28 mouse cellular contexts compared by ENCODE assay signal in the genomic region with DNA sequence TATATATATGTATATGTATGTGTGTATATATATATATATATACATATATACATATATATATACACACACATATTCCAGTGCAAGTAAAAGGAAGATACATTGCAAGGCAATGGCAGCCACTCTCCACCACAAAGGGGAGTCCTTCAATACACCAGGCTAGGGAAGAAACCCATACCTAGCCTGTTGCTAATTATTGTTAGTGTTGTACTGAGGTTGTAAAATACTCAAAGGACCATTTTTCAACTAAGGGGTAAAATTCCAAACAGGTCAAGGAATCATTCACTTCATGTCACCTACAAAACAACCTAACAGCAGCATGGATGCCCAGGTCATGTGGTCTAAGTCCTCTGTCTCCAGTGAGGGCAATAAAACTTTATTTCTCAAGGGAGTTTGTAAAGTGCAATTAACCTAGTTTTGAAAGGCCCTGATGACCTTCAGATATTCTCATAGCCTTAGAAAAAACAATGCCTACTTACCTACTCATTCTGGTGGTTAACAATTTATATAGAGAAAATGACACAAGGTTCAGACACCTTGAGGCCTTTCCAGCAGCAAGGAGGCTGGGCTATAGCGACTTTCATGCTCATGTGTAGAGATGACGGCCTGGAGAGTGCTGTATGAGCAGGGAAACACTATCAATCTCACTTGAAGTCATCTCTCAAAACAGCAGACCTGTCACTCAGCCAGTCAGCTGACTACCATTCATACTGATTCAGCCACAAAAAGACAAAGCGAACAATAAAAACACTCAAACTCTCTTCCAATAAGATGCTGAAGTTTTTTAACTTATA. TPM values are rescaled to one million over a fixed set of nuclear protein-coding genes. Genes with fewer than 3 reads are reported as not detected.
DNase-seq lines count a peak whose midpoint lies in the region; ATAC-seq and TF ChIP-seq lines count a peak whose summit lies in the region.
"Had no signal": no experiment of that assay in that cellular context is flagged by ENCODE, and none has a peak within 500 bp of the region (broad histone marks: within the 10 kb centered on the region; RNA-seq: fewer than 3 reads in every experiment).

No protein-coding gene starts in this region.

- ATAC-seq in midbrain, embryonic 11.5 days (ENCODE audit: low FRiP score): no peak
- no peak for ATAC-seq in midbrain, postnatal 0 days (ENCODE audit: low FRiP score)
- ATAC-seq: activated CD4-positive, CD25-positive, alpha-beta regulatory T cell, adult 4 months; forebrain, embryonic 13.5 days; forebrain, embryonic 16.5 days; hindbrain, embryonic 16.5 days had no signal

- no peaks in the 10 kb centered on the region for H3K27me3 ChIP-seq in midbrain, embryonic 11.5 days (ENCODE audit: control insufficient read depth, insufficient read depth, low read length)
- H3K27me3 ChIP-seq in midbrain, postnatal 0 days (ENCODE audit: insufficient read depth, low read length): no peaks in the 10 kb centered on the region
- H3K27me3 ChIP-seq: embryonic facial prominence, embryonic 13.5 days; forebrain, embryonic 13.5 days; hindbrain, embryonic 13.5 days had no signal

- intact Hi-C loops in heart, postnatal 10 days (cut with DNase I): loop anchor here (5.0 kb wide), 1 partner anchor 222 kb away; no protein-coding TSS in a partner anchor

- no peaks in the 10 kb centered on the region for H3K9me3 ChIP-seq in midbrain, embryonic 11.5 days (ENCODE audit: control insufficient read depth, low read length)
- no peaks in the 10 kb centered on the region for H3K9me3 ChIP-seq in midbrain, postnatal 0 days (ENCODE audit: low read length)
- H3K9me3 ChIP-seq: embryonic facial prominence, embryonic 10.5 days; embryonic facial prominence, embryonic 13.5 days; forebrain, embryonic 10.5 days; forebrain, embryonic 13.5 days; hindbrain, embryonic 10.5 days; hindbrain, embryonic 13.5 days had no signal

- no peak for TF ChIP-seq CTCF in midbrain, postnatal 0 days (IDR thresholded peaks at IDR 0.05)

- H3K4me3 ChIP-seq in midbrain, embryonic 11.5 days (ENCODE audit: low read depth, low read length): no peak overlapping the region
- no peak overlapping the region for H3K4me3 ChIP-seq in midbrain, postnatal 0 days (ENCODE audit: low read depth, low read length)
- H3K4me3 ChIP-seq: embryonic facial prominence, embryonic 10.5 days; embryonic facial prominence, embryonic 13.5 days; erythroblast, embryonic 14.5 days; forebrain, embryonic 10.5 days; forebrain, embryonic 13.5 days; hindbrain, embryonic 10.5 days; hindbrain, embryonic 13.5 days had no signal

- DNase-seq in heart, adult 11 months: peak; percentile 36
- no peak for DNase-seq in heart, postnatal 10 days
- peak; percentile 77 for DNase-seq in midbrain, embryonic 11.5 days (ENCODE audit: low spot score, missing footprints)
- no peak for DNase-seq in midbrain, postnatal 0 days (ENCODE audit: low spot score)
- DNase-seq in large intestine, adult 2 months (ENCODE audit: low read depth, low spot score): peak; percentile 36
- DNase-seq in thymus, postnatal 0 days (ENCODE audit: low spot score): no peak
- DNase-seq: adrenal gland, adult 8-10 months; adrenal gland, postnatal 25 days; cerebellum, adult 11-12 months; cerebellum, adult 8-10 months; cerebellum, postnatal 10 days; cerebellum, postnatal 36 days; embryo, embryonic 11 days; gastrocnemius, postnatal 10 days; gastrocnemius, postnatal 36 days; heart, postnatal 36 days had no signal

- H3K4me2 ChIP-seq in midbrain, embryonic 11.5 days: no peak overlapping the region
- no peak overlapping the region for H3K4me2 ChIP-seq in midbrain, postnatal 0 days (ENCODE audit: low read depth, low read length, poor library complexity, severe bottlenecking)
- H3K4me2 ChIP-seq: embryonic facial prominence, embryonic 13.5 days; forebrain, embryonic 13.5 days; heart, embryonic 11.5 days; hindbrain, embryonic 13.5 days had no signal

- no peak overlapping the region for H3K9ac ChIP-seq in midbrain, embryonic 11.5 days (ENCODE audit: low read length)
- H3K9ac ChIP-seq in midbrain, postnatal 0 days (replicated peaks; ENCODE audit: low read length, poor library complexity, severe bottlenecking): no peak overlapping the region
- H3K9ac ChIP-seq: embryonic facial prominence, embryonic 13.5 days; forebrain, embryonic 13.5 days; hindbrain, embryonic 13.5 days had no signal

- H3K36me3 ChIP-seq in midbrain, embryonic 11.5 days (ENCODE audit: control insufficient read depth, insufficient read depth, low read length): no peaks in the 10 kb centered on the region
- H3K36me3 ChIP-seq in midbrain, postnatal 0 days (ENCODE audit: insufficient read depth, low read length): no peaks in the 10 kb centered on the region
- H3K36me3 ChIP-seq: embryonic facial prominence, embryonic 10.5 days; embryonic facial prominence, embryonic 13.5 days; forebrain, embryonic 10.5 days; hindbrain, embryonic 10.5 days; hindbrain, embryonic 13.5 days had no signal

- H3K27ac ChIP-seq in midbrain, embryonic 11.5 days (ENCODE audit: low read depth, low read length): no peak overlapping the region
- H3K27ac ChIP-seq in midbrain, postnatal 0 days (ENCODE audit: low read depth, low read length): no peak overlapping the region
- H3K27ac ChIP-seq: embryonic facial prominence, embryonic 10.5 days; embryonic facial prominence, embryonic 13.5 days; forebrain, embryonic 10.5 days; forebrain, embryonic 13.5 days; hindbrain, embryonic 10.5 days; hindbrain, embryonic 13.5 days had no signal

- H3K4me1 ChIP-seq in midbrain, embryonic 11.5 days (ENCODE audit: control insufficient read depth, insufficient read depth, low read length): peaks cover 6% of the 10 kb centered on the region; the same call in 1 of the 2 replicates
- H3K4me1 ChIP-seq in midbrain, postnatal 0 days (ENCODE audit: insufficient read depth, low read length): no peaks in the 10 kb centered on the region

- WGBS in midbrain, embryonic 11.5 days: 90% methylated on average over 3 of the region's 3 CpGs
- WGBS in midbrain, postnatal 0 days: 89% methylated on average over 3 of the region's 3 CpGs
- 57% methylated on average over 3 of the region's 3 CpGs for WGBS in large intestine, adult 2 months

RNA-seq across cellular contexts. Expression of gene Rnf152, which starts 42.3 kb away (rescaled TPM):
- 1 to 10 TPM; 4.4 to 4.6 TPM for total RNA-seq in heart, postnatal 10 days (2021)
- polyA plus RNA-seq in midbrain, embryonic 11.5 days (2014; fragmentation: Nextera tagmentation; extraction: Ambion mirVana): 2.4 and 2.8 TPM in 2 replicates
- 35.5 and 50.8 TPM in 2 replicates for total RNA-seq in midbrain, postnatal 0 days (2014; rRNA removed)
- polyA plus RNA-seq in midbrain, postnatal 0 days (2015; fragmentation: Nextera tagmentation; extraction: Ambion mirVana): 19.2 and 21.0 TPM in 2 replicates
- 4.9 and 5.0 TPM in 2 replicates for polyA plus RNA-seq in large intestine, adult 2 months (2012; rRNA removed)
- polyA plus RNA-seq in thymus, postnatal 0 days (2015; fragmentation: Nextera tagmentation; extraction: Ambion mirVana): 0.08 and 0.09 TPM in 2 replicates
- total RNA-seq: granulocyte monocyte progenitor cell, adult 5-6 weeks had no signal
- polyA plus RNA-seq: erythroblast, embryonic 14.5 days had no signal

Comparison
In these comparisons a context has a peak if more than half of its experiments do, and no peak if none do; other contexts are left out.
1. DNase-seq: peak in heart, adult 11 months (single experiment), midbrain, embryonic 11.5 days (single experiment) and large intestine, adult 2 months (single experiment); none in heart, postnatal 10 days (0 of 2), midbrain, postnatal 0 days (single experiment) and thymus, postnatal 0 days (single experiment).